Mouse (Mus musculus): ENCODE data around the gene Rgs6. TPM values are rescaled to one million over a fixed set of nuclear protein-coding genes. Genes with fewer than 3 reads are reported as not detected.

Rgs6 gene
- polyA plus RNA-seq, 1 experiment from 2014 or later: 0.92 TPM

GRCm38 (mm10) chr12:82671591-82671990, 83.5 kb downstream of the Rgs6 start:
- ATAC-seq (ENCODE audit: low FRiP score, low TSS enrichment): no peak
- Histone ChIP-seq H3K36me3 (ENCODE audit: control insufficient read depth, insufficient read depth, low read length) (no peaks in the 10 kb centered on the region), H3K4me2 (replicated peaks; ENCODE audit: low read depth, low read length) (no peak overlapping the region), H3K4me3 (ENCODE audit: low read length) (no peak overlapping the region), H3K9ac (ENCODE audit: low read depth, low read length) (no peak overlapping the region), H3K27me3 (ENCODE audit: control insufficient read depth, insufficient read depth, low read length) (no peaks in the 10 kb centered on the region), H3K9me3 (ENCODE audit: control insufficient read depth, low read length) (no peaks in the 10 kb centered on the region), H3K4me1 (ENCODE audit: control insufficient read depth, insufficient read depth, low read length) (no peaks in the 10 kb centered on the region), H3K27ac (ENCODE audit: low read depth, low read length) (no peak overlapping the region)
- WGBS: 89% methylated on average over 5 of the region's 5 CpGs

GRCm38 (mm10) chr12:82675137-82675536, 87.0 kb downstream of the Rgs6 start:
- no peak overlapping the region for H3K27ac ChIP-seq (ENCODE audit: low read depth, low read length)
- no peaks in the 10 kb centered on the region for H3K27me3 ChIP-seq (ENCODE audit: control insufficient read depth, insufficient read depth, low read length)
- ATAC-seq (ENCODE audit: low FRiP score, low TSS enrichment): no peak
- no peak overlapping the region for H3K9ac ChIP-seq (ENCODE audit: low read depth, low read length)
- no peaks in the 10 kb centered on the region for H3K9me3 ChIP-seq (ENCODE audit: control insufficient read depth, low read length)
- no peak overlapping the region for H3K4me3 ChIP-seq (ENCODE audit: low read length)
- no peak overlapping the region for H3K4me2 ChIP-seq (replicated peaks; ENCODE audit: low read depth, low read length)
- 69% methylated on average over 4 of the region's 4 CpGs for WGBS
- no peaks in the 10 kb centered on the region for H3K36me3 ChIP-seq (ENCODE audit: control insufficient read depth, insufficient read depth, low read length)
- H3K4me1 ChIP-seq (ENCODE audit: control insufficient read depth, insufficient read depth, low read length): no peaks in the 10 kb centered on the region

GRCm38 (mm10) chr12:82687015-82687414, 98.9 kb downstream of the Rgs6 start:
- H3K4me3 ChIP-seq (ENCODE audit: low read length): no peak overlapping the region
- no peak for ATAC-seq (ENCODE audit: low FRiP score, low TSS enrichment)
- no peak overlapping the region for H3K9ac ChIP-seq (ENCODE audit: low read depth, low read length)
- no peaks in the 10 kb centered on the region for H3K36me3 ChIP-seq (ENCODE audit: control insufficient read depth, insufficient read depth, low read length)
- H3K4me1 ChIP-seq (ENCODE audit: control insufficient read depth, insufficient read depth, low read length): no peaks in the 10 kb centered on the region
- no peak overlapping the region for H3K27ac ChIP-seq (ENCODE audit: low read depth, low read length)
- H3K27me3 ChIP-seq (ENCODE audit: control insufficient read depth, insufficient read depth, low read length): no peaks in the 10 kb centered on the region
- 89% methylated on average over 2 of the region's 2 CpGs for WGBS
- H3K9me3 ChIP-seq (ENCODE audit: control insufficient read depth, low read length): no peaks in the 10 kb centered on the region
- H3K4me2 ChIP-seq (replicated peaks; ENCODE audit: low read depth, low read length): no peak overlapping the region

- H3K27ac ChIP-seq (ENCODE audit: low read depth, low read length): no peak overlapping the region
- 61% methylated on average over 12 of the region's 12 CpGs for WGBS
These were observed 110.9 kb downstream of the Rgs6 start for GRCm38 (mm10) chr12:82698886-82699527.

GRCm38 (mm10) chr12:82699528-82699905, 111.4 kb downstream of the Rgs6 start:
- H3K4me2 ChIP-seq (replicated peaks; ENCODE audit: low read depth, low read length): no peak overlapping the region
- no peaks in the 10 kb centered on the region for H3K27me3 ChIP-seq (ENCODE audit: control insufficient read depth, insufficient read depth, low read length)
- 79% methylated on average over 3 of the region's 3 CpGs for WGBS
- H3K4me3 ChIP-seq (ENCODE audit: low read length): no peak overlapping the region
- no peak overlapping the region for H3K9ac ChIP-seq (ENCODE audit: low read depth, low read length)
- no peaks in the 10 kb centered on the region for H3K9me3 ChIP-seq (ENCODE audit: control insufficient read depth, low read length)
- no peak overlapping the region for H3K27ac ChIP-seq (ENCODE audit: low read depth, low read length)
- no peaks in the 10 kb centered on the region for H3K36me3 ChIP-seq (ENCODE audit: control insufficient read depth, insufficient read depth, low read length)
- no peaks in the 10 kb centered on the region for H3K4me1 ChIP-seq (ENCODE audit: control insufficient read depth, insufficient read depth, low read length)
- ATAC-seq (ENCODE audit: low FRiP score, low TSS enrichment): no peak

More at GRCm38 (mm10) chr12:82698886-82699527, 110.9 kb downstream of the Rgs6 start:
- H3K9me3 ChIP-seq (ENCODE audit: control insufficient read depth, low read length): no peaks in the 10 kb centered on the region
- H3K36me3 ChIP-seq (ENCODE audit: control insufficient read depth, insufficient read depth, low read length): no peaks in the 10 kb centered on the region
- H3K4me1 ChIP-seq (ENCODE audit: control insufficient read depth, insufficient read depth, low read length): no peaks in the 10 kb centered on the region
- H3K9ac ChIP-seq (ENCODE audit: low read depth, low read length): no peak overlapping the region
- H3K4me3 ChIP-seq (ENCODE audit: low read length): no peak overlapping the region
- no peaks in the 10 kb centered on the region for H3K27me3 ChIP-seq (ENCODE audit: control insufficient read depth, insufficient read depth, low read length)
- ATAC-seq (ENCODE audit: low FRiP score, low TSS enrichment): no peak
- no peak overlapping the region for H3K4me2 ChIP-seq (replicated peaks; ENCODE audit: low read depth, low read length)

GRCm38 (mm10) chr12:82700241-82700640, 112.1 kb downstream of the Rgs6 start:
- Histone ChIP-seq H3K9ac (ENCODE audit: low read depth, low read length) (no peak overlapping the region), H3K27me3 (ENCODE audit: control insufficient read depth, insufficient read depth, low read length) (no peaks in the 10 kb centered on the region), H3K36me3 (ENCODE audit: control insufficient read depth, insufficient read depth, low read length) (no peaks in the 10 kb centered on the region), H3K27ac (ENCODE audit: low read depth, low read length) (no peak overlapping the region), H3K4me3 (ENCODE audit: low read length) (no peak overlapping the region), H3K4me1 (ENCODE audit: control insufficient read depth, insufficient read depth, low read length) (no peaks in the 10 kb centered on the region), H3K4me2 (replicated peaks; ENCODE audit: low read depth, low read length) (no peak overlapping the region), H3K9me3 (ENCODE audit: control insufficient read depth, low read length) (no peaks in the 10 kb centered on the region)
- WGBS: 64% methylated on average over 10 of the region's 10 CpGs
- ATAC-seq (ENCODE audit: low FRiP score, low TSS enrichment): no peak

- H3K4me2 ChIP-seq (replicated peaks; ENCODE audit: low read depth, low read length): no peak overlapping the region
- H3K27ac ChIP-seq (ENCODE audit: low read depth, low read length): no peak overlapping the region
- 44% methylated on average over 5 of the region's 5 CpGs for WGBS
- no peak for ATAC-seq (ENCODE audit: low FRiP score, low TSS enrichment)
- no peaks in the 10 kb centered on the region for H3K27me3 ChIP-seq (ENCODE audit: control insufficient read depth, insufficient read depth, low read length)
- H3K4me3 ChIP-seq (ENCODE audit: low read length): no peak overlapping the region
- no peaks in the 10 kb centered on the region for H3K4me1 ChIP-seq (ENCODE audit: control insufficient read depth, insufficient read depth, low read length)
- H3K36me3 ChIP-seq (ENCODE audit: control insufficient read depth, insufficient read depth, low read length): no peaks in the 10 kb centered on the region
- no peaks in the 10 kb centered on the region for H3K9me3 ChIP-seq (ENCODE audit: control insufficient read depth, low read length)
- H3K9ac ChIP-seq (ENCODE audit: low read depth, low read length): no peak overlapping the region
These were observed 112.7 kb downstream of the Rgs6 start for GRCm38 (mm10) chr12:82700840-82701239.

GRCm38 (mm10) chr12:82701359-82701758, 113.3 kb downstream of the Rgs6 start:
- Histone ChIP-seq H3K4me3 (ENCODE audit: low read length) (no peak overlapping the region), H3K4me1 (ENCODE audit: control insufficient read depth, insufficient read depth, low read length) (no peaks in the 10 kb centered on the region), H3K9ac (ENCODE audit: low read depth, low read length) (no peak overlapping the region), H3K9me3 (ENCODE audit: control insufficient read depth, low read length) (no peaks in the 10 kb centered on the region), H3K4me2 (replicated peaks; ENCODE audit: low read depth, low read length) (no peak overlapping the region), H3K27me3 (ENCODE audit: control insufficient read depth, insufficient read depth, low read length) (no peaks in the 10 kb centered on the region), H3K27ac (ENCODE audit: low read depth, low read length) (no peak overlapping the region), H3K36me3 (ENCODE audit: control insufficient read depth, insufficient read depth, low read length) (no peaks in the 10 kb centered on the region)
- WGBS: 81% methylated on average over 7 of the region's 7 CpGs
- no peak for ATAC-seq (ENCODE audit: low FRiP score, low TSS enrichment)

GRCm38 (mm10) chr12:82710376-82710775, 122.3 kb downstream of the Rgs6 start:
- Histone ChIP-seq H3K4me1 (ENCODE audit: control insufficient read depth, insufficient read depth, low read length) (no peaks in the 10 kb centered on the region), H3K36me3 (ENCODE audit: control insufficient read depth, insufficient read depth, low read length) (no peaks in the 10 kb centered on the region), H3K27me3 (ENCODE audit: control insufficient read depth, insufficient read depth, low read length) (no peaks in the 10 kb centered on the region), H3K9me3 (ENCODE audit: control insufficient read depth, low read length) (no peaks in the 10 kb centered on the region), H3K27ac (ENCODE audit: low read depth, low read length) (no peak overlapping the region), H3K9ac (ENCODE audit: low read depth, low read length) (no peak overlapping the region), H3K4me3 (ENCODE audit: low read length) (no peak overlapping the region), H3K4me2 (replicated peaks; ENCODE audit: low read depth, low read length) (no peak overlapping the region)
- ATAC-seq (ENCODE audit: low FRiP score, low TSS enrichment): no peak

All from kidney, embryonic 14.5 days (tissue).